Mouse (Mus musculus) retina, embryonic 14.5 days (tissue): ENCODE results near the gene Fcna.

Source experiments
- DNase-seq: peaks from one replicate; pipeline ENCODE4 v3.0.0-alpha.2; 2015; ENCODE audit warnings: low spot score

The Fcna gene

GRCm38 (mm10) chr2:25607761-25608622 is 19.8 kb downstream of the Fcna start, which contains the start of gene Rabl6:
Gene Rabl6, minus strand, starts transcription at chr2:25608521.
- peak; percentile 94 for DNase-seq

- no peak for DNase-seq
Observed at GRCm38 (mm10) chr2:25602526-25602925, 25.3 kb downstream of the Fcna start.

- no peak for DNase-seq
Observed at GRCm38 (mm10) chr2:25600037-25600436, 27.8 kb downstream of the Fcna start.

GRCm38 (mm10) chr2:25598749-25599148 is 29.1 kb downstream of the Fcna start:
- no peak for DNase-seq

DNA sequence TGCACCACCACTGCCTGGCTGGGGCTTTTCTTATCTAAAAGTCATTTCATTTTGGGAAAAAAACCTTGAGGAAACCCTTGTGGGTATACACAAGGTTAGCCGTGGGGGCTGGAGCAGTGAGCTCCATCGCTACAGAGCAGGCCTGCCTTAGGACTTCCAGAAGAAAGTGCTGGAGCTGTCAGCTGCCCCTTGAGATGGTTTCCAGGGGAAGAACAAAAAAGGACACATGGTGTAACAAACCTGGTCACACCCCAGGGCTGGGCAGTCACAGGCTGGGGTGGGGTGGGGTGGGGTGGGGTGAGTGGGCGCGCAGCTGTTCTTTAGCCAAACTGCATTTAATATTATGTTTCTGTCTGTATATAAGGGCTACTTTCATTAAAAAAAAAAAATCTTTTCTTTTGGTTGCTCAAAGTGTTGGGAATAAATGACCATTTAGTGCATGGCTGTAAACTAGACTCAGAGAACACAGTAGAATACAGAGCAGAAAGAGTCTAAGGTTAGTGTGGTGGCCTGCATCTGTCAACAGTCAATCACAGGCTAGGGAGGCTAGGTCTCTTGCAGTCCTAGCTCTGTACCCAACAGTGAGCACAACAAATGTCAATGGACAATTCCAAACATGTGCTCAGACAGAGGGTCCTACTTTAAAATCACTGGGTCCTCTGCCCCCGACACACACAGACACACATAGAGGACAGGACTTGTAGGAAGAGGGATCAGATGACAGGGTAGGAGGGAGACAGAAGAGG is 30.9 kb downstream of the Fcna start:
- no peak for DNase-seq

- peak; percentile 31 for DNase-seq
Observed at GRCm38 (mm10) chr2:25591863-25592262, 36.0 kb downstream of the Fcna start.

DNA sequence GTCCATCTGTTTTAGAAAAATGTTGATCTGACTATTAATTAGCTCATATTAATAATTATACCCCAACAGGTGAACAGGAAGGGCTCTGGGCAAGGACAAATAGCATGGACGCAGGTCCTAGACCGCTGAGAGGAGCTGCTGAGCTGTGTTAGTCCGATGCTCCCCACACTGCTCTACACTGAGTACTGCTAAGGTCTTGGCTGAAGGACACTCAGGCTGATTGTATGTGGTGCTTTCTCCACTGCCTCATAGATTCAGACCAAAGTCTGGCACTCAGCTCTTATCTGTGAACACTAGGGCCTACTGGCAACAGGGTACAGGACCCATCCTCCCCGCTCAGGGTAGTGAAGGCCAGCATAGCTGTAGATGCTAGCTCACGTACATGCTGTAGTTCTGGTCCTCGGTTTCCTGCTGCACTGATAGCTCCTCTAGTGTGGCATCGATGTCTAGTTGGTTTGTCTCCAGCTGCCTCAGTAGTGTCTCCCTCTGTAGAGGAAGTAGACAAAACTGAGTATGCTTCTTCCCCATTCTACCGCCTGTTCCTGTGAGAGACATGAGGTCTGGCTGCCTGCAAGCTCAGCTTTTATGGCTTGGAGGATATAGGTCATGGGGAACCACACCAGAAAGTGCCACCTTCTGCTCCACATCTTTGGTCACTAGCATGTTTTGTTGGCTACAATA is 39.5 kb downstream of the Fcna start:
- no peak for DNase-seq

DNA sequence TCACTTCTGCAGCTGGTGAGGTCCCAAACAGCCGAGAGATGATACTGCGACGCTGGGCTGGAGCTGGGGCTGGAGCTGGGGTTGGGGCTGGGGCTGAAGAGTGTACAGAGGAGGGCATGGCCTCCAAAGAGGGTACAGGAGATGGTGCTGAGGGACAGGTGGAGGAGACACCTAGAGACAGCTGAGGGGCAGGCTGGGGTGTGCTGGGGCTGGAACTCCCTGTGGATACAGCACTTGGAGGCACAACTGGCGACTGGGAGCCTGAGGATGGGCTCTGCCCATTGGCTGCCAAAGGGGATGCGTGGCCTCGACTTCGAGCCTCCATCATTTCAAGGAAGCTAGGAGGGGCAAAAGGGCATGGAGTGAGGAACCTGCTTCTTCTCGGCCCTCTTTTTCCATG is 40.5 kb downstream of the Fcna start:
- DNase-seq = no peak

GRCm38 (mm10) chr2:25585601-25586000 is 42.2 kb downstream of the Fcna start:
- no peak for DNase-seq

DNA sequence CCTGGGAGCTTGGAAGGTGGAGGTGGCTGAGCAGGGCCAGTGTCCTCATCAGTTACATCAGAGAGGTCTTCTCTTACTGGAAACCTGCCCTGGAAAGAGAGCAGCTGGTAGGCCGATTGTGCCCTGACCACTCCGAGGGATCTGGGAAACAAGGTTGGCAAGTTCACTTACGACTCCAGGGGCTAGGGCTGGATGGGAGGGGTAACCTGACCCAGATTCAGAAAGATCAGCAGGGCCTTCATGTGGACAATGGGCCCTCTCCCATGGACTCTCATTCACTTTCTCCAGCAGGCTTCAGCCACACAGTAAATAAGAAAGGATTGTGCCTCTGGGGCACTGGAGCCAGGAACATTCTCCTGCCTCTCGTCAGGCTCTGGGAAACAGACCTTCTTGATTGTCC is 43.0 kb downstream of the Fcna start:
- no peak for DNase-seq

DNA sequence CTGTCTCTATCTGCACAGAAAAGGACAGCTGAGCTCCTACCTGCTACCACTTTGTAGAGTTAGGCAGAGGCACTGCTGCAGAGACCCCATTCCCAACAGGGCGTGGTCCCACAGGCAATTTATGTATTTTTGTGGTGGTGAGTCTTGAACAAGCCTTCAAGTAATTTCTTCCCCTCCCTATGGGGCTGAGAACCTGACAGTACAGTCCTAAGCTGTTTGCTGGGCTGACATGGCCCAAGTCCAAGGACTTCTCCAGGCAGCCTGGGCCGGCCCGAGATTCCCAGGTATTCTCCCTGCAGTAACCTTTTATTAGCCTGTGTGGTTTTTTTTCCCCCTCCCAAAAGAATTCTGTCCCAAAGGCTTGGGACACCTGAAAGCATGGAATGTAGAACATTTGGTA is 43.7 kb downstream of the Fcna start:
- no peak for DNase-seq

DNA sequence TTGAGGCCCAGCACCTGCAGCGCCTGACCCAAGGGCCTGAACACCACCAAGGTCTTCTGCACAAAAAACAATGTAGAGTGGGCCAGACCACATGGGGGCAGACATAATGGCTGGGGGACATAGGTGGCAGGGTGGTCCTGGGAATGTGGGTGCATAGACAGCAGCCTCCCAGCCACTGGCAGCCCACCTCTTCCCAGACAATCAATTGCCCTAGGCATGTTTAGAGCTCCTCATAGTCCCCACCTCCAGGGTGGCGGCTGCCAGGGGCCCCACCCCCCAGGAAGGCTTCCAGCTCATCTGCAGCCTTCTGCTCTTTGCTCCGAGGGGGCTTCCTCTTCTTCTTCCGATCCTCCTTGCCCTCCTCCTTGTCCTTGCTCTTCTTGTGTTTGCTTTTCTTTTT is 44.3 kb downstream of the Fcna start:
- no peak for DNase-seq

GRCm38 (mm10) chr2:25583120-25583481 is 44.7 kb downstream of the Fcna start:
- DNase-seq = no peak

DNA sequence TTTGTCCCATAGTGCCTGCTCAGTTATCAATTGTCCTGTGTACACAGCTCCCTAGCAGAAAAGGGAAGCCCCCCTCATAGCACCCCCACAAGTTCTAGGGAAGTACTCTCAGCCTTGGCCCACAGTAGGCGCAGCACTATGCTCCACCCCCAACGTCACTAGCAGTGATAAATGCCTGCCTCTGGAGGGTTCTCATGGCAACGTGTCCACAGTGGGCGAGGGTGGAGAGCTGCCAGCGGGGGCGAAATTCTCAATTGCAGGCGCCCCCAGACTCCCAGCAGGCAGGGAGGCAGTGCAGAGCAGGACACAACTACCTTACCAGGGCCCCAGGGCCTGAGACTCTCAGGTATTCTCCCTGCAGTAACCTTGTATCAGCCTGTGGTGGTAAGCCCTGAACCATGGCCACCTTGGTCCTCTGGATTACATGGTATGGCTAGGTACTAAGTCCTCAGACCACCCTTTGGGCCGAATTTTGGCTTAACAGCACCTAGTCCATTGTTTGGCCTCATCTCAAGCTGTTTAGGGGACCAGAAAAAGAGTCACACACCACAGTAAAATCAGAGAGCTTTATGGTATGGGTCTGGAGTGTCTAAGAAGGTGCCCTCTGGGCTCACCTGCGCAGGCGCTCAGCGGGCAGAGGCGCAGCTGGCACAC is 45.2 kb downstream of the Fcna start:
- peak; percentile 9 for DNase-seq

GRCm38 (mm10) chr2:25581901-25582301 is 45.9 kb downstream of the Fcna start:
- DNase-seq = no peak

- DNase-seq = peak; percentile 91
Observed at GRCm38 (mm10) chr2:25581294-25581864, 46.5 kb downstream of the Fcna start, which contains the start of gene Ajm1. Gene Ajm1, minus strand, starts transcription at chr2:25581757.

GRCm38 (mm10) chr2:25580621-25581101 is 47.2 kb downstream of the Fcna start:
- DNase-seq = no peak

DNA sequence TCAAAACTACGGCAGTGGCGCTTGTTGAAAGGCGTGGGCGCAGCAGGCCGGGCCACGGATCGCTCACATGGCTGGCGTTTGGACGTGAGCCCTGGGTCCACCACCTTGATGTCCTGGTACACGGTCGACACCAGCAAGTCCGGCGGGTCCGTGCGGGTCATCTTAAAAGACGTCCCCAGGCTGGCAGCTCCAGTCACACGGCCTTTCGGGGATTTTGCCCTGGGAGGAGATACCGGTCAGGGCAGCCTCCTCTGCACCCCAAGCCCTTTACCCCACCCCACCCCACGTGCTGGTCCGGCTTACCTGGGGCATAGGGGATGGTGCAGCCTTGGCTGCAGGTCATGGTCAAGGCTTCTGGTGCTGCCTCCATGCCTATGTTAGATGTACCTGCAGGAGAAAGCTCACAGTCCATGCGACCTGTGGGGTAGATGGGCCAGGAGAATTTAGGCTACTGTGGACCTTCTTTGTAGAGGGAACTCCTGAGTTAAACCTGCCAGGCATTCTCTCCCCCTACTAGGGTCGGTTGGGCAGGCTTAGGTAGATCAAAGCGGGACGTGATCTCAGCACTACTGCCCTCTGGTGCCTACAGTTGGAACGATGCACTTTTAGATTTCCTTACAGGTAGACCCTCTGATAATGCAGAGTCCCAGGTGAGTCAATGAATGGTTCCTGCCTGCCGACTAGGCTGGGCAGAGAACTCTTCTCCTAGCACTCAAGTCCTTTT is 47.9 kb downstream of the Fcna start:
- peak; percentile 70 for DNase-seq

DNA sequence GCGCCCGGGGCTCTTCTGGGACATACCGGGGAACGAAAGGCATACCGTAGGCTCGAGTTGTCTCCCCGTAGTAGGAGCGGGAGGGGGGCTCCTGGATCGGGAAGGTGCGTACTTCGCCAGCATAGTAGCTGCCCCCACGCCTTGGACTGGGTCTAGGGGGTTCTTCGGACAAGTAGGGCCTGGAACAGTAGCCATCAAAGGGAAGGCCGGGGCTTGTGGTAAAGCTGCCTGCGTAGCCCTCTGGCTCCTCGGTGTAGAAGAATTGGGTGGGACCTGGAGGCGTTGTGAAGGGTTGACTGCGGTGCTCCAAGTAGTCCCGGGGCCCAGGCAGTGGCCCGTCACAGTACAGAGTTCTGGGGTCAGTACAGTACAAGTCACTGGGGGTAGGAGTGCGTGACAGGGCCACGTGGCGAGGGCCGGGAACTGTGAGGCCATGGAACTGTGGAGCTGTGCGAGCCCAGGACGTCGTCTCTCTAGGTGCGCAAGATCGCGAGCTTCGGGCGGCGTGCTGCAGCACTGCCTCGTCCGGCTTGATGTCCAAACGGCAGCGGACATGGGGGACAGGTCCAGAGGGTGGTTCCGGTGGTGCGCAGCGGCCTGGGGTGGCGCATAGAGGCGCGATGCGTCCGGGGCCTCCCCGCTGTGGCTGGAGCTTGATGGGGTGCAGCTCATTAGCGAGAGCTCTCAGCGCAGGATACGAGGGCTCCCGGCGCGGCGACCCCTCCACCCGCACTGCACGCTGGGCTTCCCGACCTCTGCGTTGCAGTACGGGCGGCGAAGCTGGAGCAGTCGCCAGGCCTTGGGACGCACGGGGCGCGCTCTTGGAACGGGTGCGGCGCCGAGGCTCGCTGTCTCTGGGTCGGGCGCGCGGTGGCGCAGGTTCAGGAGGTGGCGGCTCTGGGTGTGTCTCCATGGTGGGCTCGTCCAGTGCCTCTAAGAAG is 48.8 kb downstream of the Fcna start:
- DNase-seq = no peak
